Mouse (Mus musculus): ENCODE results near the gene Irs2. TPM values are rescaled to one million over a fixed set of nuclear protein-coding genes. Genes with fewer than 3 reads are reported as not detected.

The Irs2 gene
- total RNA-seq, 1 experiment, result 13.9 TPM

DNA sequence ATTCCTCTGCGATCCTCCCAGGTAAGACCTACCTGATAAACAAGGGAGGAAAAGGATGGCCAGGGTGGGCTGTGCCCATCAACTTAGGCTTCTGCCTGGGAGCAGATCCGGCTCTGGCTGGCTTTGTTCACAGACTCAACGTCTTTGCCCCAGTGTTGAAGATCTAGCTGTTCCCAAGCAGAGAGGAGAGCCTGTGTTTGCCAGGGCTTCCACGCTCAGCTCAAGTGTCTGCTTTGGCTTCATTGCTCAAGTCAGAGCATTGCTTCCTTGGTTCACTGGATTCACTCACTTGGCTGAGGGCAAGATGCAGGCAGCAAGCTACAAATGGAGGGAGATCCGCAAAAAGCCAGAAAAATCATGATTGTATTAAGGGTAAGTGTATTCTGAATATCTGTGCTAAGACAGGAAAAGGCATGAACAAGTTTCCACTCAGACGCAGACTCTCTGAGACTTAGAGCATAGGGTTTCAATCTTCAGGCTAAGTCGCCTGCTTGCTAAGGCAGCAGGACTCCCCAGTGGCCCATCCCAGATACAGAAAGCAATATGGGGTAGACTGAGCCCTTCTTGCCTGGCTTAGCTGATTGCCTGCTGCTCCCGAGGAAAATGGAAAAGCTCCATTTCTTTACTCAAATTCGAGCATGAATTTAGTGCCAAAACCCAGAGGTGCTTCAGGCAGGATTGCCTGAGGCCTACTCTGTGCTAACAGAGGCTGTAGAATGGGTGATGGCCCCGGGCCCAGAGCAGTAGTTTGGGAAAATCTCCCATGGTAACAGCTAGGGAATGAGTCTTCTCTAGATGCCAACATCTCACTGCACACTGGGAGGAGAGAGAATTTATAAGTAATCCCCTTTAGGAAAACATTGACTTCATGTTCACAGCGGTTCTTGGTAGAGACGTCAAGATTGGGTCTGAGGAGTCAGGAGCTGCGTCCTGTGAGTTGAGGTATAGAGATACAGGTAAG, 37.5 kb downstream of the Irs2 start:
- DNase-seq (ENCODE audit: low read depth, low spot score), result no peak
- Histone ChIP-seq H3K9me3 (ENCODE audit: control insufficient read depth, insufficient read depth, low read depth, low read length) (no peaks in the 10 kb centered on the region), H3K36me3 (ENCODE audit: control insufficient read depth, insufficient read depth, low read length, poor library complexity, severe bottlenecking) (no peaks in the 10 kb centered on the region), H3K4me3 (ENCODE audit: insufficient read depth in 1 of 2, low read depth in 1 of 2, low read length in 2 of 2, poor library complexity in 1 of 2, severe bottlenecking in 1 of 2) (no peak overlapping the region), H3K9ac (ENCODE audit: insufficient read depth, low read depth, low read length, poor library complexity, severe bottlenecking) (no peak overlapping the region), H3K4me1 (ENCODE audit: control insufficient read depth in 2 of 2, insufficient read depth in 2 of 2, low read length in 2 of 2, poor library complexity in 1 of 2) (peaks cover 0 to 8% of the 10 kb centered on the region in 2 experiments; a peak in 2 of 4 replicates), H3K27ac (ENCODE audit: insufficient read depth, low read depth, low read length, poor library complexity, severe bottlenecking) (no peak overlapping the region)
- TF ChIP-seq MAFK (IDR thresholded peaks at IDR 0.05; ENCODE audit: insufficient read depth, low read depth, low read length) (no peak), CHD2 (IDR thresholded peaks at IDR 0.05; ENCODE audit: low read depth, low read length) (no peak), ZC3H11A (IDR thresholded peaks at IDR 0.05; ENCODE audit: borderline replicate concordance, low read depth, low read length) (no peak), HCFC1 (IDR thresholded peaks at IDR 0.05; ENCODE audit: borderline replicate concordance, insufficient read depth, low read length) (no peak), ZNF384 (IDR thresholded peaks at IDR 0.05; ENCODE audit: low read depth, low read length) (no peak)
- in situ Hi-C loops (cut with MboI; ENCODE audit: low sequenced_read_pairs in 2 of 2, unreplicated experiment in 2 of 2), result no loop called here

DNA sequence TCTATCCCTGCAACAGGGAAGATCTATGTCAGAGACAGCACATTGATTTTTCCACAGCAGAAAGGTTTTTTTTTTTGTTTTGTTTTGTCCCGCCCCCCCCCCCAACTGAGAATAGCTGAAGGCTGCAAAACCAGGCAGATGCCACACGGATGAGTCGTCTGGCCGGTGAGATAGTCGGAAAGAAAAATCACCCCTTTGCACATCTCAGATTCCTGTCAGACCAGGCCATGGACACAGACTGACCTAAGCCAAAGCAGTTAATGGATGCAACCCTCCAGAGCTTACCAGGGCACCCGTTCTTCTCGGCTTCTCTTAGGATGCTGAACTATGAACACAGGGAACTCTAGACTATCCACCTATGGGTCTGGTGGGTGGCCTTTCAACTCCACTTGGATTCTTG, 39.6 kb downstream of the Irs2 start:
- no peak for TF ChIP-seq HCFC1 (IDR thresholded peaks at IDR 0.05; ENCODE audit: borderline replicate concordance, insufficient read depth, low read length)
- no peak for TF ChIP-seq ZNF384 (IDR thresholded peaks at IDR 0.05; ENCODE audit: low read depth, low read length)
- no peak for TF ChIP-seq ZC3H11A (IDR thresholded peaks at IDR 0.05; ENCODE audit: borderline replicate concordance, low read depth, low read length)
- TF ChIP-seq CHD2 (IDR thresholded peaks at IDR 0.05; ENCODE audit: low read depth, low read length), result no peak
- TF ChIP-seq MAFK (IDR thresholded peaks at IDR 0.05; ENCODE audit: insufficient read depth, low read depth, low read length), result no peak
- in situ Hi-C loops (cut with MboI; ENCODE audit: low sequenced_read_pairs in 2 of 2, unreplicated experiment in 2 of 2), result no loop called here
- Histone ChIP-seq H3K9ac (ENCODE audit: insufficient read depth, low read depth, low read length, poor library complexity, severe bottlenecking) (no peak overlapping the region), H3K27ac (ENCODE audit: insufficient read depth, low read depth, low read length, poor library complexity, severe bottlenecking) (no peak overlapping the region), H3K9me3 (ENCODE audit: control insufficient read depth, insufficient read depth, low read depth, low read length) (no peaks in the 10 kb centered on the region), H3K4me1 (ENCODE audit: control insufficient read depth in 2 of 2, insufficient read depth in 2 of 2, low read length in 2 of 2, poor library complexity in 1 of 2) (peaks cover 0 to 8% of the 10 kb centered on the region in 2 experiments; a peak in 2 of 4 replicates), H3K4me3 (ENCODE audit: insufficient read depth in 1 of 2, low read depth in 1 of 2, low read length in 2 of 2, poor library complexity in 1 of 2, severe bottlenecking in 1 of 2) (no peak overlapping the region), H3K36me3 (ENCODE audit: control insufficient read depth, insufficient read depth, low read length, poor library complexity, severe bottlenecking) (no peaks in the 10 kb centered on the region)
- DNase-seq (ENCODE audit: low read depth, low spot score), result no peak

DNA sequence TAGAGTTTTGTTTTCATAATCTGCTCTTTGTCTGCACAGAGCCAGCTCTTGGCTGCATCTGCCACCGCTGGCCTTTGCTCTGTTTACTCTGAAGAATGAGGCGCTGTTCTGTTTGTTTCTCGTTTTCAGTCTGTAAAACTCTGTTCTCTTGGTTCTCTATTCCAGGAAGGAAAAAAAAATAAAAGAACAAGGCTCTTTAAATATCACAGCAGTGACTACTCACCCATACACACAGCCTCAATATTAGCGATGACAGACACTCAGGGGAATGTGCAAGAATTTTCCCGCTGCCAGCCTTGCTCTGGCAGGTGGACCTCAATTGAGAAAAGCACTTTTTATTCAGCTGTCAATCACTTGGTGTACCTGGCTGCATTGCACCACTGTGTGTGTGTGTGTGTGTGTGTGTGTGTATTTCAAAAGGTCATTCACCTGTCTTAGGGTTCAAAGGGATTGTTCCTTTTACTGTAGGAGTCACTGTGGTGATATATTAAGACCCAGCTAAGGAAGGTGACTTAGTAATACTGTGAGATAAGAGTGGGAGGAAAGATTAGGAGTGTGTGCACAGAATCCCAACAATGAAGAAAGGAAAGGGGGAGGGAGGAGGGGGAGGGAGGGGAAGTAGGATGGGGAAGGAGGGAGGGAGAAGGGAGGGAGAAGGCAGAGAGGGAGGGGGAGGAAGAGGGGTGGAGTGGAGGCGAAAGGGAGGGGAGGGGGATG, 42.7 kb downstream of the Irs2 start:
- DNase-seq (ENCODE audit: low read depth, low spot score), result no peak
- Histone ChIP-seq H3K27ac (ENCODE audit: insufficient read depth, low read depth, low read length, poor library complexity, severe bottlenecking) (no peak overlapping the region), H3K4me3 (ENCODE audit: insufficient read depth in 1 of 2, low read depth in 1 of 2, low read length in 2 of 2, poor library complexity in 1 of 2, severe bottlenecking in 1 of 2) (no peak overlapping the region), H3K36me3 (ENCODE audit: control insufficient read depth, insufficient read depth, low read length, poor library complexity, severe bottlenecking) (no peaks in the 10 kb centered on the region), H3K4me1 (ENCODE audit: control insufficient read depth in 2 of 2, insufficient read depth in 2 of 2, low read length in 2 of 2, poor library complexity in 1 of 2) (peaks cover 0 to 5% of the 10 kb centered on the region in 2 experiments; a peak in 1 of 4 replicates), H3K9me3 (ENCODE audit: control insufficient read depth, insufficient read depth, low read depth, low read length) (no peaks in the 10 kb centered on the region), H3K9ac (ENCODE audit: insufficient read depth, low read depth, low read length, poor library complexity, severe bottlenecking) (no peak overlapping the region)
- in situ Hi-C loops (cut with MboI; ENCODE audit: low sequenced_read_pairs in 2 of 2, unreplicated experiment in 2 of 2), result no loop called here
- TF ChIP-seq ZC3H11A (IDR thresholded peaks at IDR 0.05; ENCODE audit: borderline replicate concordance, low read depth, low read length) (no peak), ZNF384 (IDR thresholded peaks at IDR 0.05; ENCODE audit: low read depth, low read length) (no peak), HCFC1 (IDR thresholded peaks at IDR 0.05; ENCODE audit: borderline replicate concordance, insufficient read depth, low read length) (no peak), CHD2 (IDR thresholded peaks at IDR 0.05; ENCODE audit: low read depth, low read length) (no peak), MAFK (IDR thresholded peaks at IDR 0.05; ENCODE audit: insufficient read depth, low read depth, low read length) (no peak)

DNA sequence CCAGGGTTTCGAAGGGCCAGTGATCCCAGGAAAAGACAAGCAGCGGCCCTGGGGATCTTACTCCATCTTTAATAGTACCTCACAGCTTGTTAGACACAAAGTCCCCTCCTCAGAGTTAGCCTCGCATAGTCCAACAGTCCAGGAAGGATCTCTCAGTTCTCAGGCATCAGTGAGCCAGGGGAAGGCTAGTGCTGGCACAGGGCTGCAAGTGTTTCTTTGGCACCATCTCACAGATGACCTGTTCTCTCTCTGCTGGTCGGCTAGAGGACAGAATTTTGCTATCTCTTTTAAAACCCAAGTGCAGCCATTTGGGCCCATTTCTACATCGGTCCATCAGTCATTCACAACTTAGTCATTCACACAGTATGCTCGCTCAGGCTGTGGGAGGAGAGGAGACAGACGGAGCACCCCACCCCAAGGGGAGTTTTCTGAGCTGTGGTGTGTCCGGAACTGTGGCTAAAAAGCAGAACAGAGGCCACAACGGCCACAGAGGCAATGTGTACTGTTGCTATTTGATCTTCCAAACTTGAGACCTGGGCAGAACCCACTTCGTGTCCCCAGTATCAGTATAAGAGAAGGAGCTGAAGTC, 43.7 kb downstream of the Irs2 start:
- TF ChIP-seq HCFC1 (IDR thresholded peaks at IDR 0.05; ENCODE audit: borderline replicate concordance, insufficient read depth, low read length), result no peak
- TF ChIP-seq MAFK (IDR thresholded peaks at IDR 0.05; ENCODE audit: insufficient read depth, low read depth, low read length), result no peak
- TF ChIP-seq ZC3H11A (IDR thresholded peaks at IDR 0.05; ENCODE audit: borderline replicate concordance, low read depth, low read length), result no peak
- no peak for TF ChIP-seq CHD2 (IDR thresholded peaks at IDR 0.05; ENCODE audit: low read depth, low read length)
- no peak for TF ChIP-seq ZNF384 (IDR thresholded peaks at IDR 0.05; ENCODE audit: low read depth, low read length)
- no peaks in the 10 kb centered on the region for H3K36me3 ChIP-seq (ENCODE audit: control insufficient read depth, insufficient read depth, low read length, poor library complexity, severe bottlenecking)
- no peak overlapping the region for H3K9ac ChIP-seq (ENCODE audit: insufficient read depth, low read depth, low read length, poor library complexity, severe bottlenecking)
- no peak overlapping the region for H3K27ac ChIP-seq (ENCODE audit: insufficient read depth, low read depth, low read length, poor library complexity, severe bottlenecking)
- peaks cover 0 to 9% of the 10 kb centered on the region in 2 experiments; a peak in 1 of 4 replicates for H3K4me1 ChIP-seq (ENCODE audit: control insufficient read depth in 2 of 2, insufficient read depth in 2 of 2, low read length in 2 of 2, poor library complexity in 1 of 2)
- H3K9me3 ChIP-seq (ENCODE audit: control insufficient read depth, insufficient read depth, low read depth, low read length), result no peaks in the 10 kb centered on the region
- no peak overlapping the region for H3K4me3 ChIP-seq (ENCODE audit: insufficient read depth in 1 of 2, low read depth in 1 of 2, low read length in 2 of 2, poor library complexity in 1 of 2, severe bottlenecking in 1 of 2)
- in situ Hi-C loops (cut with MboI; ENCODE audit: low sequenced_read_pairs in 2 of 2, unreplicated experiment in 2 of 2), result no loop called here
- DNase-seq (ENCODE audit: low read depth, low spot score), result no peak
